Mouse (Mus musculus) heart, embryonic 10.5 days (tissue): ENCODE results near the gene Armc8. TPM values are rescaled to one million over a fixed set of nuclear protein-coding genes. Genes with fewer than 3 reads are reported as not detected.

ENCODE experiments used
- DNase-seq: peaks from one replicate; pipeline ENCODE4 v3.0.0-alpha.2; 2017; ENCODE audit warnings: low spot score
- H3K27ac ChIP-seq: fragments of 300-500 bp; sonication (generic); 2 replicates; pipeline ENCODE4 v1.5.1; 2016; ENCODE audit warnings: mild to moderate bottlenecking
- H3K27me3 ChIP-seq: fragments of 300-500 bp; sonication (generic); 2 replicates; pipeline ENCODE4 v1.6.1; 2016; ENCODE audit warnings: mild to moderate bottlenecking; ENCODE audit not compliant: poor library complexity, insufficient read depth, severe bottlenecking
- H3K36me3 ChIP-seq: fragments of 300-500 bp; sonication (generic); 2 replicates; pipeline ENCODE4 v1.6.1; 2016; ENCODE audit warnings: mild to moderate bottlenecking, moderate library complexity
- H3K4me1 ChIP-seq: fragments of 300-500 bp; sonication (generic); 2 replicates; pipeline ENCODE4 v1.6.1; 2016; ENCODE audit warnings: mild to moderate bottlenecking
- H3K4me3 ChIP-seq: fragments of 300-500 bp; sonication (generic); 2 replicates; pipeline ENCODE4 v1.5.1; 2016; ENCODE audit warnings: mild to moderate bottlenecking, moderate library complexity
- H3K9me3 ChIP-seq: fragments of 300-500 bp; sonication (generic); 2 replicates; pipeline ENCODE4 v1.6.1; 2016; ENCODE audit warnings: mild to moderate bottlenecking, moderate library complexity
- WGBS: fragments of 180-500 bp; shearing (Covaris S2); methylation state at CpG from one replicate; pipeline ENCODE4 v1.1.7; 2016; 5-methylcytosine and 5-hydroxymethylcytosine counted together
- polyA plus RNA-seq: library from polyadenylated mRNA; unstranded; fragments of >200 nt; fragmentation: Nextera tagmentation; extraction: Ambion mirVana; gene quantifications from 2 replicates; pipeline ENCODE4 v1.2.1, GENCODE M21; 2016

Gene Armc8
- polyA plus RNA-seq, 1 experiment from 2014 or later: 22.7 TPM

DNA sequence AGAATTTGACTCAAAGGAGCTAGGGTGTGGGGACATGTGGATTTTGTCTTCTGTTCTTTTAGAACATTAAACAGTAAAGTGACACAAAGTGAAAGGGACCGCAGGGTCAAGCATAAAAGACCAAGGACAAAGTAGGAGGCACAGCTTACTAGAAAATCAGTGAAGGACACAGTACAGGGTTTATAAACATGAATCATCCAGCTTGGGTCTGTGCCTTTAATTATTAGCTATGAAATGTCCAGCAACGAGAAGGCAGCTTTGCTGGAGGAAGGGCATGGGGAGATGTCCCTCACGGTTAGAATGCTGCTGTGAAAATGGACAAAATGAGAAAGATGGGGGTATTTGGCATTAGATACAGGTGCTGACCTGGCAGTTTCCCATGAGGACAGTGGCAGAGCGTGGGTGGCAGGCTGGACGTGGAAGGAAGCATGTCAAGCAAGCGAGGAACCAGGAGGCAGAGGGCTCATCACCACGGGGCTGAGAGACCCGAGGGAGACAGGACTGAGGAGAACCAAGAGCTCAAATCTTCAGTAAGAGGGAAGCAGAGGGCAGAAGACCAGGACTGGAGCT, 81.5 kb downstream of the Armc8 start:
- no peak overlapping the region for H3K4me3 ChIP-seq
- 89% methylated on average over 8 of the region's 8 CpGs for WGBS
- H3K27me3 ChIP-seq: no peaks in the 10 kb centered on the region
- no peak overlapping the region for H3K27ac ChIP-seq
- H3K36me3 ChIP-seq: peaks cover 60% of the 10 kb centered on the region
- H3K9me3 ChIP-seq: no peaks in the 10 kb centered on the region
- H3K4me1 ChIP-seq: no peaks in the 10 kb centered on the region
- DNase-seq: peak; percentile 64

DNA sequence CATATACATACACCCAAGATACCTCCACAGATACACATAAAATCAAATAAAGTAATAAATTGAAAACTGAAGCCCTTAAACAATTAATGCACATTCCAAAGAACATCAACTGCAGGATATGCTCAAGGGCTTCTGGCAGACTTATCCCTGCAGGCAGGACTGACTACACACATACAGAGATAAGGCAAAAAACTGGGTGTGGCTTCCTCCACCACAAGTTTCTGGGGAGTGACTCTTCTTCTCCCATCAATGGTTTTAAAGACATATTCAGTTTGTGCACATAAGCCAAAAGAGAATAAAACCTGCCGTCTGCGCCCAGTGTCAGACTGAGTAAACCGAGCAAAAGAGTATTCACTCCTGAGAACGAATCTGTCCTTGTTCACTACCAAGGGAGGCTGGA, 83.6 kb downstream of the Armc8 start:
- peak; percentile 52 for DNase-seq
- no peak overlapping the region for H3K27ac ChIP-seq
- H3K9me3 ChIP-seq: no peaks in the 10 kb centered on the region
- 87% methylated on average over 4 of the region's 4 CpGs for WGBS
- no peak overlapping the region for H3K4me3 ChIP-seq
- H3K36me3 ChIP-seq: peaks cover 66% of the 10 kb centered on the region
- no peaks in the 10 kb centered on the region for H3K27me3 ChIP-seq
- H3K4me1 ChIP-seq: no peaks in the 10 kb centered on the region

DNA sequence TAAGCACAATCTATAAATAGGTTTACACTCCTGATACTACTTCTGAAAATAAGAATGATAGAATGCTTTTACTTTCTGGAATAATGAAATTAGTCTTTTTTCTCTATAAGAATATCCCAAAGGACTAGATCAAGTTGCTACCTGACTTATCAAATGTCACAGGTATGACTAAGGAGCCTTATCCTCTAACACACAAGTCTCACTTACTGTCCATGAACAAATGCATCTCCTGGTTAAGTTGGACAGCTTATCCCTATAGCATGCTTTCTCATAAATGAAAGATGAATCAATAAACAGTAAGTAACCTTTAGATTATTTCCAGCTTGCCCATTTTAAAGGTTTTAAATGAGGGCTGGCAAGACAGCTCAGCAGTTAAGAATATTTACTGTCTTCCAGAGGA, 84.1 kb downstream of the Armc8 start:
- Histone ChIP-seq H3K4me3 (no peak overlapping the region), H3K27ac (no peak overlapping the region), H3K9me3 (no peaks in the 10 kb centered on the region), H3K27me3 (no peaks in the 10 kb centered on the region), H3K4me1 (no peaks in the 10 kb centered on the region), H3K36me3 (peaks cover 62% of the 10 kb centered on the region)
- DNase-seq: no peak

DNA sequence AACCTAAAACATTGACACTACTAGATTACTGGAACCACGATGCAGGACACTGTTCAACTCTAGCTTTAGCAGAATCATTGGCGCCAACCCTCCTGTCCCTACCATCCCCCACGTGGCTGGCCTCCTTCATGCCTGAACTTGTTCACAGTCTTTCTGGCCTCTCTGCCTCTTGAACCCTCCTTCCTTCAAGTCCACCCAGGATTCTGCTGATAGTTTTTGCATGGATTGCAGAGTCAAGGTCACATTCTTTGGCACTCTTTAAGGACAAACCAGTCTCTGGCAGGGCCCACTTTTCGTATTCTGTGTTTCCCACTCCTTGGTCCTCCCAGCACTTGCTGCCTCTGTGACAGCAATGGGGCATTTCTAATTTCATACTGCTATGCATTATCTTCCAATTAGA, 85.5 kb downstream of the Armc8 start:
- WGBS: 84% methylated on average over 4 of the region's 4 CpGs
- no peak overlapping the region for H3K4me3 ChIP-seq
- no peaks in the 10 kb centered on the region for H3K4me1 ChIP-seq
- peak; percentile 66 for DNase-seq
- no peaks in the 10 kb centered on the region for H3K9me3 ChIP-seq
- peaks cover 52% of the 10 kb centered on the region for H3K36me3 ChIP-seq
- H3K27ac ChIP-seq: no peak overlapping the region
- H3K27me3 ChIP-seq: no peaks in the 10 kb centered on the region

DNA sequence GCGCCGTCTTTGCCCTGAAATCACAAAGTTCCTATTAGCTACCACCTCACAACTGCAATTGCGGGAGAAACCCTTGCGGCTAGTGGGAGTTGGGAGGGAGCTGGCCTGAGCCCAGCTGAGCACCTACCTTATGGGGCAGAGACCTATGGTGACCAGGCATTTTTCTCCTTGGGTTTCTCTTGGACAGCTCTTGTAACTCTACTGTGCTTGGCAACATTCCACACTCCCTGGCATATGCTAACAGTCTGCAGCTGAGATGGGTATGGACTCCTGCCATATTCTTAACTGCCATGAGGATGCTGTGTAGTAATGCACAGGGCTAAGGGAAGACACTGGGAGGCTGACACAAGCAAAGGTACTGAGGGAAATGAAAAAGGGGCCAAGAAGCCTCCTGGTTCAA, 87.9 kb downstream of the Armc8 start:
- peak; percentile 47 for DNase-seq
- H3K4me3 ChIP-seq: no peak overlapping the region
- WGBS: 90% methylated on average over 4 of the region's 4 CpGs
- no peaks in the 10 kb centered on the region for H3K4me1 ChIP-seq
- H3K36me3 ChIP-seq: peaks cover 41% of the 10 kb centered on the region
- H3K9me3 ChIP-seq: no peaks in the 10 kb centered on the region
- no peaks in the 10 kb centered on the region for H3K27me3 ChIP-seq
- H3K27ac ChIP-seq: no peak overlapping the region

DNA sequence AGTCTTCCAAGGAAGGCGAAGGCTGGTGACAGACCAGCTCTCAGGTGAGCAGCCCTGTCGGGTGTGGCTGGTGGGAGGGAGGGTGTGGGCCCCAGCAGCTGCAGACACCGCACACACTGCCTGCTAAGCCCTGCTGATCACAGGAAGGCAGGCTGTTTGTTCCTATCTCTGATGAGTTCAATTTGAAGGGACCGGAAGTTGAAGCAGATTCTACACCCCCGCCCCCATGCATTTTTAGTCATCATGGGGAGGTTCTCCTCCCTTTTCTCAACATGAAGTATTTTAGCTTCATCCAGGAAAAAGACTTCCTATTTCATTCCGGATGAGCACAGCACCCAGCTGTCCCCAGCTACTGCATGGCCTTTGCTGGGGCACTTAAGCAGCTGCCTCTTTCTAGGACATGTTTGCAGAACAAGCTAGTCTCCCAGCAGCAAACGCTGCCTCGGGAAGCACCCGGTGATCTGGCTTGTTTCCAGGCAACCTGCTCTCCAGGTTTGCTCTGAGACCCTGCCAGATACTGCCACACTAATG, 89.5 kb downstream of the Armc8 start:
- 71% methylated on average over 9 of the region's 9 CpGs for WGBS
- Histone ChIP-seq H3K36me3 (peaks cover 48% of the 10 kb centered on the region), H3K9me3 (no peaks in the 10 kb centered on the region), H3K4me3 (no peak overlapping the region), H3K4me1 (no peaks in the 10 kb centered on the region), H3K27ac (no peak overlapping the region), H3K27me3 (no peaks in the 10 kb centered on the region)
- DNase-seq: peak; percentile 58

DNA sequence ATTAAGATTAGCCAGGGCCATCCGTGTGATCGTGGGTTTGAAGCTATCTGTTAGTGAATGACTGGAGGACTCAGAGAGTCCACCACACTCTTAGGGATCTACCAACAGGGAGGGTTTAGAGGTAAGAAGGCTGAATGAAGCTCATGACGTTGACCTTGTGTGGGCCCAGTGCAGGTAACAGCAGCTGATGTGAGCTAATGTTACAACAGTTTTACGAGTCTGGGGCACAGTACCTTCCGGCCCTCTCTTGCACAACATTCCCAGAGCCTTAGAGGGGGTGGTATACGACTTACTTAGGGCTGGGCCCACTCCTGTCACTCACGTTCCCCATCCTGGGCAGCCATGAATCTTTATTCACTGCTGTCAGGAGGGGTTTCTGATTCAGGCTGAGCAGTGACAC, 97.4 kb downstream of the Armc8 start:
- H3K27me3 ChIP-seq: no peaks in the 10 kb centered on the region
- WGBS: 72% methylated on average over 7 of the region's 7 CpGs
- H3K36me3 ChIP-seq: peaks cover 23% of the 10 kb centered on the region
- no peak overlapping the region for H3K27ac ChIP-seq
- no peak for DNase-seq
- no peaks in the 10 kb centered on the region for H3K9me3 ChIP-seq
- H3K4me1 ChIP-seq: peaks cover 7% of the 10 kb centered on the region
- H3K4me3 ChIP-seq: no peak overlapping the region

DNA sequence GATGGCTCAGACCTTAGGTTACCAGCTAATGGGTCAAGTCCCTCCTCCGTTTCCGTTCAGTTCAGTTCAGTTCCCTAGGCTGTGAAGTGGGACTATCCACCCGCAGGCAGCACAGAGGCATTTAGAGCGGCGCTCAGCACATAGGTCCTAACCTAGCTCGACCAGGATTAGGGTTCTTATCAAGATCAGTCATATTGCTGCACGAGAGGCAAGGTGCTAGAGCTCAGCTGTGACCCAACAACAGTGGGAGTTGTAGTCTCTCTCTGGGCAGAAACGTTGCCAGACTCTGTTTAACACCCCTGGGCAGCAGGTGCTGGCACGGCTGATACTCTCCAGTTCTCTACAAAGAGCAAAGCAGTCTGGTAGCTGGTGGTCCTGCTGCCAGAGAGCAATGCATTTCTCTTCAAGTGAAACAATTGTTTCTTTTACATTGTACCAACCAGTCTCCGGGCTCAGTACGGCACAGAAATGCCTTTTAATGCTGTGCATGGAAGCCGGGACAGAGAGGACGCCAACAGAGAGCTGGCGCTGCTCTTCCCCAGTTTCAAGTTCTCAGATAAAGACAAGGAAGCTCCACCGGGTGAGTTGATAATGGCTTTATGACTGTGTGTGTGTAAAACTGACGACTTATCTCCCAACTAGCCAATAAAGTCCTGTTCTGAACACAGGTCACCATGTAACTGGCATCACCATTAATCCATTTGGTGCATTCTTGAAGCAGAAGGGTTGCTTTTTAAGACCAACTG, 98.2 kb downstream of the Armc8 start:
- peaks cover 7% of the 10 kb centered on the region for H3K4me1 ChIP-seq
- no peak overlapping the region for H3K4me3 ChIP-seq
- DNase-seq: no peak
- no peaks in the 10 kb centered on the region for H3K9me3 ChIP-seq
- H3K27ac ChIP-seq: no peak overlapping the region
- 63% methylated on average over 16 of the region's 16 CpGs for WGBS
- H3K36me3 ChIP-seq: peaks cover 14% of the 10 kb centered on the region; the same call in 1 of the 2 replicates
- H3K27me3 ChIP-seq: no peaks in the 10 kb centered on the region

DNA sequence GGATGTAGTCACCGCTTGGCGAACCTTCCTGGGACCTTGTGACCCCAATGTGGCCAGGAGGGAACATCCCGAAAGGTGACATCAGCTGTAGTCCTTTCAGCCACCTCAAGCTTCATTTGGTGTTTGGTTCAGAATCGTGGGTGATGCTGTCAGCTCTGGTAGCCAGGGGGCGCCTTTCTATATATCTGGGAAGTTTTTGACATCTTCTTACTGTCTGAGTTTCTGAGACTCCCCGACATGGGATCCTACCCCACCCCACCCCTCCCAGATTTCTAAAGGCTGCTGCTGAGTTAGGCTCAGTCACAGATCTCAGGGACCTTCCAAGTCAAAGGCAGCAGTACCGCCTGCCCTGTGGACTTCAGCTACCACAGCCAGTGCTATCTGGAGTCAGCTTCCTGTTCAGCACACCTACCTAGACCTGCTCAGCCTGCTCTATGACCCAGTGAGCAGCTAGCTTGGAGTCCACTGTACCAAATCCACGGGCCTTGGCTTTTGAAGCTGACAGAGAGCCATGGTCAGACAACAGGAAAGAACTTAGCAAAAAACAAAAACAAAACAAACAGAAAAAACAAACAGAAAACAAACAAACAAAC, 98.9 kb downstream of the Armc8 start:
- Histone ChIP-seq H3K27me3 (no peaks in the 10 kb centered on the region), H3K27ac (no peak overlapping the region), H3K4me1 (peaks cover 7% of the 10 kb centered on the region), H3K4me3 (no peak overlapping the region), H3K36me3 (peaks cover 7% of the 10 kb centered on the region; the same call in 1 of the 2 replicates), H3K9me3 (no peaks in the 10 kb centered on the region)
- WGBS: 58% methylated on average over 8 of the region's 8 CpGs
- no peak for DNase-seq

DNA sequence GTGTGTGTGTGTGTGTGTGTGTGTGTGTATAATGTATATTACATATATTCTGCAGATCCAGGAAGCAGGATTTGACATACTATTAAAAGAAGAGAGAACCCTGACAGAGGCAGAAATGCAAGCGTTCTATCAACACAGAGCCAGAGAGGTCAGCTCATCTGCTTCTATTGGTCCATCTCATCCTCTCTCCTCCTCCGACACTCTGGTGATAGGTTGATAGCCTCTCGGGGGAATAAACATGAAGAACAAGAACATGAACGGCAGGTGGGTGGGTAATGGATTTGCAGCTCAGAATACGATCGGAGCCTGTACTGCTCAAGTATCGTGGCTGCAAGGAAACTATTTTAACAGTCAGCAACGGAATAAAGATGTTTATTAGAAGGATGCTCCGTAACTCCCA, 100.1 kb downstream of the Armc8 start:
- no peaks in the 10 kb centered on the region for H3K9me3 ChIP-seq
- no peaks in the 10 kb centered on the region for H3K27me3 ChIP-seq
- no peak overlapping the region for H3K4me3 ChIP-seq
- H3K36me3 ChIP-seq: no peaks in the 10 kb centered on the region
- DNase-seq: no peak
- WGBS: 79% methylated on average over 9 of the region's 9 CpGs
- no peak overlapping the region for H3K27ac ChIP-seq
- H3K4me1 ChIP-seq: peaks cover 7% of the 10 kb centered on the region

DNA sequence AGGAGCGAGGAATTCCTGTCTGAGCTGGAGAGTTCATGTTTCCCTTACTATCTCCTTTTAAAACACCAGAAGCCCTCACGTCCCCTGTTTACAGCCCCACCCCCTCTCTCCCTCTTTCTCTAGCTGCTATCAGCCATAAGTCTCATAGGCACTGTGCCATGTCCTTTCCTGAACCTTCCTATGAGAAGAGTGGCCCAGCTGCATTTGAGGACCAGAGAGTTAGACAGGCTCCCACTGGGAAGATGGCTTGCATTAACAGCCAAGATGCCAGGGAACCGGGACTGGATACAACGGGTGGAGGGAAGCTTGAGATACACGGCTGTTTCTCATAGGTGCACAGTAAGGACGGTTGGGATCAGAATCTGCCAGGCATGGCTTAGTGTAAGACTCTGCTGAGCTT, 103.8 kb downstream of the Armc8 start:
- no peaks in the 10 kb centered on the region for H3K27me3 ChIP-seq
- DNase-seq: no peak
- H3K36me3 ChIP-seq: no peaks in the 10 kb centered on the region
- H3K9me3 ChIP-seq: no peaks in the 10 kb centered on the region
- no peak overlapping the region for H3K27ac ChIP-seq
- no peaks in the 10 kb centered on the region; the same call in 1 of the 2 replicates for H3K4me1 ChIP-seq
- 74% methylated on average over 6 of the region's 6 CpGs for WGBS
- H3K4me3 ChIP-seq: no peak overlapping the region

DNA sequence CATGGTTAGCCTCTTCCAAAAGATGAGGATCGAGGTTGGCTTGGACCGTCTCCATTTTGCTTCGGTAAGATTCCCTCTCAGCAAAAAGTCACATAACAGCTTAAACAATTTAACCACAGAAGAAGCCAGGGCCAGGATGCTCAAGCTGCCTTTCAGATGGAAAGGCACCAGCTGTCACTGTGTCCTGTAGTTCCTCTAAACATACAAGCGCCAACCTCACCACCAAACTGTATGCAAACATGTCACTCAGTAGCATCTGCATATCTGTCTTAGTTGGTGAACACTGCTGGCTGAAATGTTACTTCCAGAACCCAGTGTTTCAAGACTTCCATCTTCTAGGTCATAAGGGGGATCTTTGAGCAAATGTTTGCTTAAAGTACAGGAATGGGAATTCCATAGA, 109.0 kb downstream of the Armc8 start:
- Histone ChIP-seq H3K9me3 (no peaks in the 10 kb centered on the region), H3K4me1 (no peaks in the 10 kb centered on the region), H3K36me3 (no peaks in the 10 kb centered on the region), H3K27ac (no peak overlapping the region), H3K27me3 (0 out of 2 replicates have a peak, but pooled peaks cover 5% of the 10 kb centered on the region), H3K4me3 (no peak overlapping the region)
- whole genome bisulfite sequencing: 92% methylated on average over 4 of the region's 4 CpGs
- DNase-seq: no peak

DNA sequence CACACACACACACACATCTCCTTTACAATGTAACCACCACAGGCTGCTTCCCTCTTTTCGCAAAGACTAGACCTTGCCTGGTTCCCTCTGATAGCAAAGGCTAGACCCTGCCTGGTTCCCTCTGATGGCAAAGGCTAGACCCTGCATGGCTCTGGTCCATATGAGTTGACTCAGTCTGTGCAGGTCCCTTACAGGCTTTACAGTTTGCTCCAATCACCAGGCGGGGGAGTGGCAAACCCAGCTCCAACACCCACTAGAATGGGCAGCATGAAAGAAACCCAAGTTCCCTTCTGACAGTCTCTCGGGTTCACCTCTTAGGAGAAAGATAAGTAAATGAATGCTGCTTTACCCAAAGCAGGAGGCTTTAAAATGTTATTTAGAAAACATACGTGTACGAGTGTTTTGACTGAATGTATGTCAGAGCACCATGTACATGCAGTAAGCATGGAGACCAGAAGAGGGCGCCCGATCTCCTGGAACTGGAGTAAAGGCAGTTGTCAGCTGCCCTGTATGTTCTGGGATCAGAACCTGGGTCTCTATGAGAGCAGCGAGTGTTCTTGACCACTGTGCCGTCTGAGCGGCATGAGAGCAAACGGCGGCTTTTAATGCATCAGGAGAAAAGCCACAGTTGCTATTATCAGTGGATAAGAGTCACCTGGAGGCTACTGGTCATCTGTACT, 110.0 kb downstream of the Armc8 start:
- Histone ChIP-seq H3K36me3 (no peaks in the 10 kb centered on the region), H3K27ac (no peak overlapping the region), H3K27me3 (0 out of 2 replicates have a peak, but pooled peaks cover 5% of the 10 kb centered on the region), H3K4me3 (no peak overlapping the region), H3K4me1 (no peaks in the 10 kb centered on the region), H3K9me3 (no peaks in the 10 kb centered on the region)
- 38% methylated on average over 12 of the region's 12 CpGs for WGBS
- DNase-seq: no peak
